Mouse (Mus musculus): Measurements from ENCODE around the gene Ulk4.

DNA sequence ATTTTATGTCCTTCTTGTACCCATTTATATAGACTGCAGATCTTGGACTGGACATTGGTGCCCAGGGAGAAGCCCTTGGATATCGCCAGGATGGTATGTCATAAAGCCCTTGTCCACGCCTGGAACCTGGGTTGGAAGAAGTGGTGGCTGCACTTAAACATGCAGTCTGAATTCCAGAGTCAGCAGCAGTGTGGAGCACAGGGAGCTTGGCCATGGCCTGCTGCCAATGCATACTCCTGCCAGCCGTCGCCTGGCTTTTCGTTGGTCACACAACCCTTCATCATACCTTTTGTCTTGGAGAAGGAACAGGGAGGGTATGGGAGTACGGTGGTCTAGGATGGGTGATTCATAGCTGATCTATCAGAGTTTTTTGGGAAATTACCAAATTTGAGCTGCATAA is 318.4 kb downstream of the Ulk4 start:
- no peak for TF ChIP-seq POU5F1 (IDR thresholded peaks at IDR 0.05; ENCODE audit: borderline replicate concordance, low read length)
- no peak for TF ChIP-seq CTCF (conservative IDR thresholded peaks at IDR 0.05; ENCODE audit: low read length)

All from E14TG2a.4 (cell line).